Mouse (Mus musculus) small intestine, adult 2 months (tissue): Measurements from ENCODE around the gene Hivep1.

Experiments used
- CTCF ChIP-seq: fragments of 200-500 bp; IDR thresholded peaks from 2 replicates; pipeline ENCODE4 v1.5.1; 2012; ENCODE audit warnings: low read depth, mild to moderate bottlenecking, control low read depth, inconsistent platforms, low read length, moderate library complexity, mixed read lengths; ENCODE audit not compliant: insufficient replicate concordance, insufficient read length; ENCODE audit errors: extremely low read depth
- POLR2A ChIP-seq: fragments of 200-500 bp; IDR thresholded peaks from 2 replicates; pipeline ENCODE4 v1.6.1; 2012; ENCODE audit warnings: low read depth, mild to moderate bottlenecking, control low read depth, inconsistent platforms, low read length, moderate library complexity

DNA sequence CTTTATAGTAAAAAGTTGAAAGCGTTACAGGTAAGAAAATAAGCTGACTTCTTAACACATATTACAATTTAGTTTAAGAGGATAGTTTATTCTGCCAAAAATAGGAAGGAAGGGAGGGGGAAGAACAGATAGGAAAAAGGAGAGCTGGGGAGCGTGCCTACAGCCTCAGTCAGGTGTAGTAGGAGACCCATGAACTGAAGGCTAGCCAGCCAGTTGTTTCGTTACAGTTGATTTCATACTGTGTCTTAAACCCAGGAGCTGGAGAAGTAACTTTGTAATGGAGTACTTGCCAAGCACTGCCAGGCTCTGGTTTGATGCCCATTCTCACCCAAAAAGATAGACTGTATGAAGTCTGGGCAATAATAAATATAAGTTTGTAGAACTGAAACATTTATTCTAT is 52.5 kb downstream of the Hivep1 start:
- TF ChIP-seq CTCF (no peak), POLR2A (no peak)
